Mouse (Mus musculus): Measurements from ENCODE around the gene Trmt10a.

Trmt10a gene

DNA sequence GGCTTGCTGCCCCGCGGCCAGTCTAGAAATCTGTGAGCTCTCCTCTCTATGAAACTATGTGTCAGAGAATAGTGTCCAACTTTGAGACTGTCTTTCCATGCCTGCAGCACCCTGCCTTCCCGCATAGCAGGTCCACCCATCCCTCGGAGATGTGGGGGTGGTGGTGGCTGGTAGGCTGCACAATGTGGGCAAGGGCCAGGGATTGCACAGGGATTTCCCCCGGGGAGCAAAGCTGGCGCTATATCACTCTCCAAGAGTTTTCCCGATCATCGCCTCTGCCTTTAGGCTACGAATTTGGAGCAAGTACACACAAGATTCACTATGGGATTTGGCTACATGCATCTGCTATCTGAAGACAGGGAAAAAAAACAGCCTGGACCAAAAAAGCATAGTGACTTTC is 54.3 kb downstream of the Trmt10a start:
- DNase-seq (ENCODE audit: low spot score in 2 of 2): peak; percentile 4

DNA sequence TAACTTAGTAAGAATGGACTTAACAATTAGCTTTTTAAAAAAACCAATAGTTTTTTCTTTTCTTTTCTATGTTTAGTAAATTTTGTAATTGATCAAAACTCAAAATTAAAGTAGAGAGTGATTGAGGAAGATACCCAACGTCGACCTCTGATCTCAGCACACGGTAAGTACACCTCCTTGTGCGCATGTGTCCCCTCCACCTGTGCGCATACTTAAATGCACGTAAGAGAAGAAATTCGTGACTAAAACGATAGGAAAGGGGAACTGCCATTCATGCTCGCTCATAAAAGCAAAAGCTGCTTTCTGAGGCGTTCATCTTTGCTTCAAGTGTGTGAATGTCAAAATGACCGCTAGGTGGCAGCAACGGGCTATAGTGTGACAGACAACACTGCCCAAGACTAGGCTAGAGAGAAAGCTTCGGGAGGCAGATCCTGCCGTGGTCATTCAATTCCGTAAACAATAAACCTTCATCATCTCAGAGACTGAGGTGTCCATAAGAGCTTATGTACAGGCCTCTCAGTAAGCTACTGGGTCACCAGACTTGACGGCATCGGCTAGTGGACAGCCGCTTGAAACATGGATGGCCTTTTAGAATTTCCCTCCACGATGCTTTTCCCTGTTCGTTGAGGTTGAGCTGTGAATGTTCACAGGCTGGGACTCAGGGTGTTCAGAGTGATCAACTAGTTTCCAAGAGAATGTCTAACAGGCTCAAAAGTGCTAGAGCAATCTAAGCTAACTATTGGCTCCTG is 54.9 kb downstream of the Trmt10a start:
- peak; percentile 96 for DNase-seq (ENCODE audit: low spot score in 2 of 2)

DNA sequence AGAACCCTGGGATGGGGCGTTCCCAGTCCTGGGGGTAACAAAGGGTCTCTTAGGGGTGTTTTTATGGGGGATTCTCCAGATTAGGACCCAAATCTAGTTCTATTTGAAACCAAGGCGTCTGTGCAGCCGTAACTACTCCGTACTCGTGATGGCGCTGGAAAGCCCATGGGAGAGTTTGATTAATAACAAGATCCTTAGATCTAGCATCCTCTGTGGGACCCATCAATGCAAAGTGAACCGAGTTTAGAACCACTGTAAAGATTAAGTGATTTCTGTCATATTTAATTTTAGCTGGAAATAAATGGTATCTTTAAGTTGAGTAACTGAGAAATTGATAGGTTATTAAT is 55.4 kb downstream of the Trmt10a start:
- no peak for DNase-seq (ENCODE audit: low spot score in 2 of 2)

DNA sequence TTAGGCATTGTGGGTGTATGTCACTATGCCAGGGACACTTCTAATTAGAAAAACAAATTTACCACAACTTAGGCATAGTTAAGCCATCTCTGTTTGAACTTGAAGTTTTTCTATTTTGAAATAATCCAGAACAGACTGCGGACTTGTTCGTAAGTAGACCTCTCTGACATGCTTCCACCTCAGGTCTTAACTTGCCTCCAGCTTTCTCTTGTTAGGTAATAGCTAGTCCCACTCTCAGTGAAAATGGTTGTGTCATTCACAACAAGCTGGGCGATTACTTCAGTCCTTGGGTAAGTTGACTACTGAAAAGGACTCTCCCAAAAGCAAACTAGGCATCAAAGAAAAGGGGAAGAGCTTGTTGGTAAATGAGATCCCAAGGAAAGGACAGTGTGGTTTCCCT is 65.6 kb downstream of the Trmt10a start:
- DNase-seq (ENCODE audit: low spot score in 2 of 2): no peak
